Mouse (Mus musculus) ES-E14 (cell line): Measurements from ENCODE around the gene Cryl1.

Experiments used
- CHD2 ChIP-seq: IDR thresholded peaks from 2 replicates; pipeline ENCODE4 v1.6.1; 2014; ENCODE audit warnings: mild to moderate bottlenecking, low read depth, low read length, inconsistent platforms
- HCFC1 ChIP-seq: IDR thresholded peaks from 2 replicates; pipeline ENCODE4 v1.6.1; 2012; ENCODE audit warnings: low read length, inconsistent platforms, borderline replicate concordance; ENCODE audit not compliant: insufficient read depth
- MAFK ChIP-seq: IDR thresholded peaks from 2 replicates; pipeline ENCODE4 v1.6.1; 2014; ENCODE audit warnings: mild to moderate bottlenecking, low read depth, low read length, inconsistent platforms; ENCODE audit not compliant: insufficient read depth
- ZC3H11A ChIP-seq: IDR thresholded peaks from 2 replicates; pipeline ENCODE4 v1.6.1; 2012; ENCODE audit warnings: low read depth, mild to moderate bottlenecking, inconsistent platforms, low read length, borderline replicate concordance
- ZNF384 ChIP-seq: IDR thresholded peaks from 2 replicates; pipeline ENCODE4 v1.6.1; 2012; ENCODE audit warnings: low read depth, low read length, inconsistent platforms

- TF ChIP-seq MAFK (no peak), CHD2 (no peak), ZNF384 (no peak), HCFC1 (no peak), ZC3H11A (no peak)
Observed at GRCm38 (mm10) chr14:57259341-57259740, 139.0 kb downstream of the Cryl1 start.
